Mouse (Mus musculus) frontal cortex, postnatal 14 days (tissue): ENCODE measurements around the gene Pdcd2.
A peak's percentile ranks its signal among the peaks of the same experiment; 100 is the strongest.
"Not testable (repeated sequence)": the region's sequence is repeated elsewhere in the genome, so short reads cannot be mapped to it uniquely, and the experiment has no call there.

ENCODE experiments used
- DNase-seq, 2 experiments: peaks; one replicate each; pipeline ENCODE4 v3.0.0; 2022; ENCODE audit warnings: low spot score in 2 of 2

The Pdcd2 gene

GRCm38 (mm10) chr17:15526986-15527810 lies at the start of gene Pdcd2:
Gene Pdcd2 (minus strand): TSS chr17:15527301.
- peak; percentile 80 to 89 for DNase-seq

GRCm38 (mm10) chr17:15575056-15575455 lies 48.0 kb upstream of the Pdcd2 start:
- no peak for DNase-seq

- DNase-seq: no peak
These were observed 39.8 kb upstream of the Pdcd2 start for GRCm38 (mm10) chr17:15566908-15567307.

- DNase-seq: peak in 1 of 2 experiments; percentile 6
These were observed 37.8 kb upstream of the Pdcd2 start for GRCm38 (mm10) chr17:15564928-15565300.

GRCm38 (mm10) chr17:15564014-15564927 lies 37.2 kb upstream of the Pdcd2 start, which contains the start of gene Prdm9:
Gene Prdm9 (minus strand): TSS chr17:15564354.
- DNase-seq: peak; percentile 99 to 100

GRCm38 (mm10) chr17:15559946-15560345 lies 32.8 kb upstream of the Pdcd2 start:
- no peak for DNase-seq

GRCm38 (mm10) chr17:15549713-15550112 lies 22.6 kb upstream of the Pdcd2 start:
- DNase-seq: no peak

GRCm38 (mm10) chr17:15546440-15546839 lies 19.3 kb upstream of the Pdcd2 start:
- no peak for DNase-seq

GRCm38 (mm10) chr17:15543868-15544267 lies 16.8 kb upstream of the Pdcd2 start:
- not testable (repeated sequence) for DNase-seq

- DNase-seq: no peak
These were observed 13.2 kb upstream of the Pdcd2 start for GRCm38 (mm10) chr17:15540309-15540708.

GRCm38 (mm10) chr17:15536457-15536904 lies 9.4 kb upstream of the Pdcd2 start:
- DNase-seq: no peak

- no peak for DNase-seq
These were observed 8.8 kb upstream of the Pdcd2 start for GRCm38 (mm10) chr17:15535943-15536342.

GRCm38 (mm10) chr17:15535162-15535800 lies 8.2 kb upstream of the Pdcd2 start:
- no peak for DNase-seq

- peak in 1 of 2 experiments; percentile 43 for DNase-seq
These were observed 3.0 kb upstream of the Pdcd2 start for GRCm38 (mm10) chr17:15530141-15530540.

- no peak for DNase-seq
These were observed 1.8 kb upstream of the Pdcd2 start for GRCm38 (mm10) chr17:15528887-15529286.

GRCm38 (mm10) chr17:15527811-15528136 lies 673 bp upstream of the Pdcd2 start:
- no peak for DNase-seq

- no peak for DNase-seq
These were observed 797 bp downstream of the Pdcd2 start for GRCm38 (mm10) chr17:15526304-15526703.

- DNase-seq: no peak
These were observed 8.3 kb downstream of the Pdcd2 start for GRCm38 (mm10) chr17:15518766-15519165.

- no peak for DNase-seq
These were observed 8.9 kb downstream of the Pdcd2 start for GRCm38 (mm10) chr17:15518186-15518585.

- no peak for DNase-seq
These were observed 9.3 kb downstream of the Pdcd2 start for GRCm38 (mm10) chr17:15517776-15518175.

GRCm38 (mm10) chr17:15510694-15511093 lies 16.4 kb downstream of the Pdcd2 start:
- no peak for DNase-seq
